Mouse (Mus musculus): Measurements from ENCODE around the gene Raf1.

- TF ChIP-seq GATA1 (IDR thresholded peaks at IDR 0.05; ENCODE audit: low read length) (no peak), TAL1 (IDR thresholded peaks at IDR 0.05; ENCODE audit: low read length) (no peak)
These were observed 1.3 kb downstream of the Raf1 start for GRCm38 (mm10) chr6:115675166-115675507.

Data from erythroblast, embryonic 14.5 days (primary cell).